Mouse (Mus musculus) frontal cortex, postnatal 25 days (tissue): ENCODE results near the gene Cenpm.
A peak's percentile ranks its signal among the peaks of the same experiment; 100 is the strongest.
"Not testable (repeated sequence)": the region's sequence is repeated elsewhere in the genome, so short reads cannot be mapped to it uniquely, and the experiment has no call there.

Experiments used
- DNase-seq, 2 experiments: peaks; one replicate each; pipeline ENCODE4 v3.0.0; 2022; ENCODE audit warnings: low spot score in 2 of 2

Gene Cenpm

GRCm38 (mm10) chr15:82244115-82244804 is at the start of gene Cenpm:
TSS of gene Cenpm (minus strand) at chr15:82244748.
- DNase-seq = peak; percentile 89 to 92

GRCm38 (mm10) chr15:82294059-82294458 is 49.5 kb upstream of the Cenpm start:
- DNase-seq = no peak

- DNase-seq = no peak
Measured at GRCm38 (mm10) chr15:82293271-82293711, 48.7 kb upstream of the Cenpm start.

- DNase-seq = no peak
Measured at GRCm38 (mm10) chr15:82292851-82293250, 48.3 kb upstream of the Cenpm start.

- no peak for DNase-seq
Measured at GRCm38 (mm10) chr15:82290252-82290651, 45.7 kb upstream of the Cenpm start.

GRCm38 (mm10) chr15:82286157-82286556 is 41.6 kb upstream of the Cenpm start:
- DNase-seq = no peak

- no peak for DNase-seq
Measured at GRCm38 (mm10) chr15:82280638-82281037, 36.1 kb upstream of the Cenpm start.

GRCm38 (mm10) chr15:82277591-82277990 is 33.0 kb upstream of the Cenpm start:
- DNase-seq = peak; percentile 39 to 52

- peak; percentile 60 to 65 for DNase-seq
Measured at GRCm38 (mm10) chr15:82274927-82275901, 30.7 kb upstream of the Cenpm start.

- DNase-seq = no peak
Measured at GRCm38 (mm10) chr15:82274593-82274926, 30.0 kb upstream of the Cenpm start, which contains the start of gene Sept3. TSS of gene Sept3 (plus strand) at chr15:82274893.

- DNase-seq = no peak
Measured at GRCm38 (mm10) chr15:82272295-82272694, 27.7 kb upstream of the Cenpm start.

GRCm38 (mm10) chr15:82271201-82271600 is 26.7 kb upstream of the Cenpm start:
- peak; percentile 40 to 68 for DNase-seq

- no peak for DNase-seq
Measured at GRCm38 (mm10) chr15:82268783-82269182, 24.2 kb upstream of the Cenpm start.

- no peak for DNase-seq
Measured at GRCm38 (mm10) chr15:82268185-82268584, 23.6 kb upstream of the Cenpm start.

- DNase-seq = peak; percentile 66 to 70
Measured at GRCm38 (mm10) chr15:82266356-82266755, 21.8 kb upstream of the Cenpm start.

GRCm38 (mm10) chr15:82259510-82259909 is 15.0 kb upstream of the Cenpm start:
- peak; percentile 68 to 75 for DNase-seq

- DNase-seq = peak; percentile 61 to 70
Measured at GRCm38 (mm10) chr15:82255944-82256383, 11.4 kb upstream of the Cenpm start.

GRCm38 (mm10) chr15:82255248-82255647 is 10.7 kb upstream of the Cenpm start:
- no peak for DNase-seq

GRCm38 (mm10) chr15:82252097-82252496 is 7.5 kb upstream of the Cenpm start, which contains the start of gene 1500009C09Rik:
TSS of gene 1500009C09Rik (plus strand) at chr15:82252397.
- no peak for DNase-seq

- DNase-seq = no peak
Measured at GRCm38 (mm10) chr15:82251579-82251978, 7.0 kb upstream of the Cenpm start.

GRCm38 (mm10) chr15:82247131-82247776 is 2.7 kb upstream of the Cenpm start:
- DNase-seq = no peak

- not testable (repeated sequence) for DNase-seq
Measured at GRCm38 (mm10) chr15:82244805-82245161, 235 bp upstream of the Cenpm start.
